Mouse (Mus musculus) brain, adult 10 weeks (tissue): Measurements from ENCODE around the gene Pgp. TPM values are rescaled to one million over a fixed set of nuclear protein-coding genes. Genes with fewer than 3 reads are reported as not detected.

Source experiments
- polyA plus RNA-seq: library from polyadenylated mRNA; stranded (reverse); fragments of 350-450 nt; fragmentation: Illumina TruSeq; extraction: RNeasy Lipid Tissue Mini Kit (QIAGEN cat#74804); gene quantifications from one replicate; pipeline ENCODE4 v1.2.3, GENCODE M21; 2015; ENCODE audit warnings: low read depth, low replicate concordance

The Pgp gene
- polyA plus RNA-seq: 68.9 TPM

GRCm38 (mm10) chr17:24469910-24470602, at the start of gene Pgp, which contains the start of gene E4f1:
Gene Pgp, plus strand, starts transcription at chr17:24470392.
Gene E4f1, minus strand, starts transcription at chr17:24470313.

DNA sequence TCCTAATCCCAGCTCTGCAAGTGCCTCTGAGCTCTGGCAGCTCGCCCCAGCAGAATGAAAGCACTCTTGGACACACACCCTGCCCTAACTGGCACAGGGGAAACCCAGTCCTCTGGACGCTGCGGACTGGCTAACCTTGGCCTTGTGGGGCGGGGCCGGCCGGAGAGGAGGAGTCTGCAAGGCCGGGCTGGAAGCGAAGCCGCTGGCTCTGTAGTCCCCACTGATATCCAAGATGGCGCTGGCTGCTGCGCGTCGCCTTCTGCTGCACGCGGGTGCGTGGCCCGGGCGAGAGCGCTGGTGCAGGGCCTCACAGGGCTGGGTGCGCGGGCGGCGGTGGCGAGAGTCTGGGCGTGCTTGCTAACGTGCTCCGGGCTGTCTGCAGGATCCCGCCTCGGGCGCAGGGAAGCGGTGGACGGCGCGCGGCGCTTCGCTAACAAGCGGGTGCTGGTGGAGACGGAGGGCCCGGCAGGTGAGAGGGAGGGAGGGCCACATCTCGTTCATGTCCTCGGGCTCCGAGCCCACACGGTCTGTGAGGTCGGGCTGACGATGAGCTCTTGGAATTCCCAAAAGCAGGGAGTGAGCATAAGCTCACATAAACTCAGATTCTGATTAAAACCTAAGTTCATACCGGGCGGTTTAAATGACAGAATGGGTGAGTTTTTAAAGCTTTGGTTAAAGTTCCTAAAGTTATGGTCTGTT, 43.6 kb upstream of the Pgp start, which contains the start of gene Eci1:
Gene Eci1 (plus strand): TSS at position 171 of the 699 bp plus-strand sequence.

GRCm38 (mm10) chr17:24442632-24443155, 27.5 kb upstream of the Pgp start, which contains the start of gene Dnase1l2:
Gene Dnase1l2, minus strand, starts transcription at chr17:24443105.

DNA sequence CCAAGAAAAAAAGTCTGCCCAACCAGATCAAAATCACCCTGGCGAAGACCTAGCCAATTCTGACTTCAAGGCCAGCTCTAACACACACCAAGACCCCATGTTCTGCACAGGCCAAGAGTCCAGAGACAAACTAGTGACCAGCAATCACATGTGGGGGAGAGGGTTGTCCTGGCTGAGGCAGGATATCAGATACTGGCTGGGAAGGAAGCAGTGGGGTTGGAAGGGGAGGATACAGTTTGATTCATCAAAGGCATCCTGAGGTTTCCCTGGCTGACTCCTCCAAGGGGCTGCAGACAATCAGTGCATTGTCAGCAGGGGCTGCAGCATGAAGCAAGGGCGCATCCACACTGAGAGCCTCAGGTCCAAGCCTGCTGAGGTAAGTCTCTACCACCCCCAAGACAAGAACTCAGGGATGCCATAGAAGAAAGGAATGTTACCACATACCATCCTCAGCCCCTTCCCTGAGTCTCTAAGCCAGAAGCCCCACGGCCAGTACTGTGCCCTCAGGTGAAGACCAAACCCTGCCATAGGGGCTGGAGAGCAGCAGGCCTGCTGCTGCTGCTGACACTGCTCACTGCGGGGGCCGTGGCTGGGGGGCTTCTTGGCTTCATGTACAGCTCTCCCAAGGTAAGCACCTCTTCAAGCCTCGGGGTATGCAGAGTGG, 3.6 kb downstream of the Pgp start, which contains the start of gene Bricd5:
Gene Bricd5 (plus strand): TSS at position 273 of the 664 bp plus-strand sequence.

DNA sequence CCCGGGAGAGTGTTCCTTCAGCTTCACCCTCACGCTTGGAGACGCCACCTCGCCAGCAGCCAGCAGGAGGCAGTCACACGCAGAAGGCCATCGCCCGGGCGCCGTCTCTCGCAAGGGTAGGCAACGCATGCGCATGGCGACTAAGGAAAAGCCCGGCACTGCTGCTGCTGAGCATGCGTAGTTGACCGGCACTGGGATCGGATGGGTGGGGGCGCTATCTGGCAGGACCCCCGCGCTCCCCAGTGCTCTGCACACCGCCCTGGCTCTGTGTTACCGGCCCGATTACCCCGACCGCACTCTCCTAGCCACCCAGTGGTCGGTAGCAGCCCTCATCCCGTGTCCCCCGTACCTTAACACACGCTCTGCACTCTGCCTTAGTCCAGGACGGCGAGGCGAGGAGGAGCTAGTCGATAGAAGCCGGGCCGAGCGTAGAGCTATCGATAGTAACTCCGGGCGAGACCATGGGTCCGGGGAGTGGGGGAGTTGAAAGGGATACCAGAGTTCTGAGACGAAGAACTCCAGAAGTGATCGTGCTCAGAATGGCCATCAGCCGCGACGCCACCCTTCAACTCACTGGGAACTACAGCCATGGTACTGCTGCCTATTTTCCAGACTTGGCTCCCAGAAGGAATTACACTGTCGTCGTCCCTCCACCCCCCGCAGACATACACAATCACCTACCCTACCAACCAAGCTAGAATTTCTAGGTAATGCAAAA, 8.6 kb downstream of the Pgp start, which contains the start of gene Mlst8:
Gene Mlst8 (minus strand): TSS at position 416 of the 718 bp plus-strand sequence.

GRCm38 (mm10) chr17:24488186-24488661, 18.0 kb downstream of the Pgp start, which contains the start of gene Caskin1:
Gene Caskin1, plus strand, starts transcription at chr17:24488601.

Other genes with a start within 250 kb of the Pgp start
- gene Tedc2, start 249.5 kb upstream of the Pgp start, polyA plus RNA-seq: 9.5 TPM
- 3.1 TPM for gene Ccnf, start 218.9 kb upstream of the Pgp start, polyA plus RNA-seq
- gene Abca17, start 119.3 kb upstream of the Pgp start, polyA plus RNA-seq: 0.21 TPM
- 38.3 TPM for gene Abca3, start 118.4 kb upstream of the Pgp start, polyA plus RNA-seq
- 157 TPM for gene Rnps1, start 55.8 kb upstream of the Pgp start, polyA plus RNA-seq
- gene Eci1, start 43.8 kb upstream of the Pgp start, polyA plus RNA-seq: 37.9 TPM
- 8.0 TPM for gene Dnase1l2, start 27.3 kb upstream of the Pgp start, polyA plus RNA-seq
- 26.5 TPM for gene E4f1, start 79 bp upstream of the Pgp start, polyA plus RNA-seq
- 1.0 TPM for gene Bricd5, start 3.5 kb downstream of the Pgp start, polyA plus RNA-seq
- 41.6 TPM for gene Mlst8, start 8.7 kb downstream of the Pgp start, polyA plus RNA-seq
- gene Caskin1, start 18.2 kb downstream of the Pgp start, polyA plus RNA-seq: 78.2 TPM
- 80.2 TPM for gene Traf7, start 57.5 kb downstream of the Pgp start, polyA plus RNA-seq
- gene Rab26, start 63.8 kb downstream of the Pgp start, polyA plus RNA-seq: 59.9 TPM
- 45.2 TPM for gene Pkd1, start 79.4 kb downstream of the Pgp start, polyA plus RNA-seq
- 97.7 TPM for gene Tsc2, start 162.2 kb downstream of the Pgp start, polyA plus RNA-seq
- 9.6 TPM for gene Nthl1, start 162.3 kb downstream of the Pgp start, polyA plus RNA-seq
- gene Slc9a3r2, start 179.9 kb downstream of the Pgp start, polyA plus RNA-seq: 49.3 TPM
- gene Npw, start 188.1 kb downstream of the Pgp start, polyA plus RNA-seq: not detected
- gene Zfp598, start 199.3 kb downstream of the Pgp start, polyA plus RNA-seq: 31.2 TPM
- 193 TPM for gene Syngr3, start 219.6 kb downstream of the Pgp start, polyA plus RNA-seq
- 22.1 TPM for gene Gfer, start 225.8 kb downstream of the Pgp start, polyA plus RNA-seq
- 3.3 TPM for gene Noxo1, start 225.8 kb downstream of the Pgp start, polyA plus RNA-seq
- 28.6 TPM for gene Tbl3, start 237.3 kb downstream of the Pgp start, polyA plus RNA-seq
- gene Rnf151, start 247.7 kb downstream of the Pgp start, polyA plus RNA-seq: not detected
- gene Rps2, start 247.7 kb downstream of the Pgp start, polyA plus RNA-seq: 796 TPM